ENCODE assay signal across 10 mouse cellular contexts in the genomic region with DNA sequence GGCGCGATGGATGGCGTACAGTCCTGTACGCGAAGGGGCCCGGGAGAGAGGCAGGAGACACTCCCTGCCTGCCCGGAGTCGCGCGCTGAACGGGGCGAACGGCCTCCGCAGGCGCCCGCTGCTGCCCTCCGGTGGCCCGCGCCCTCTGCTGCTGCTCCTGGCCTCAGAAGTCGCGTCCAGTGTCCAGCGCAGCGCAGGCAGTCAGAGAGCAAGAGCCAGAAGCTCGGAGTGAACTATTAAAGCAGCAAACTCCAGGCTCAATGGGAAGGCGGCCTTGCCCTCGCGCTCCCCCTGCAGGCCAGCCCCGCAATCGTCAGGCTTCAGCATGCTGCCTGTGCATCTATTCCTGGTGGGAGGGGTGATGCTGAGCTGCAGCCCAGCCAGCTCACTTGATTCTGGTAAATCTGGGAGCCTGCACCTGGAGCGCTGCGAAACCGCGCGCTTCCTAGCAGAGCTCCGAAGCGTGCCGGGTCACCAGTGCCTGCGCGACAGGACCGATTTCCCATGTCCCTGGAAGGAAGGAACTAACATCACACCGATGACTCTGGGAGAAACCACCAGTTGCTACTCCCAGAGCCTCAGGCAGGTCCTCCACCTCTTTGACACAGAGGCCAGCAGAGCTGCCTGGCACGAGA. TPM values are rescaled to one million over a fixed set of nuclear protein-coding genes. Genes with fewer than 3 reads are reported as not detected.
DNase-seq lines count a peak whose midpoint lies in the region; ATAC-seq and TF ChIP-seq lines count a peak whose summit lies in the region.
"Not testable (repeated sequence)": the region's sequence is repeated elsewhere in the genome, so short reads cannot be mapped to it uniquely, and the experiment has no call there.
"Had no signal": no experiment of that assay in that cellular context is flagged by ENCODE, and none has a peak within 500 bp of the region (broad histone marks: within the 10 kb centered on the region; RNA-seq: fewer than 3 reads in every experiment).

No protein-coding gene starts in this region.

- H3K27ac ChIP-seq in MEL (ENCODE audit: control insufficient read depth, low read depth, low read length); forebrain, postnatal 0 days (ENCODE audit: low read depth, low read length); liver, embryonic 15.5 days (replicated peaks): not testable (repeated sequence)
- peak overlapping the region; percentile 54 for H3K27ac ChIP-seq in kidney, postnatal 0 days

- peak overlapping the region in 1 of 2 experiments; percentile 23; a peak in 1 of 4 replicates for H3K4me3 ChIP-seq in MEL (ENCODE audit: control insufficient read depth in 1 of 2, insufficient read depth in 1 of 2, low read depth in 2 of 2, low read length in 2 of 2)
- peak overlapping the region; percentile 23 for H3K4me3 ChIP-seq in forebrain, postnatal 0 days (ENCODE audit: low read depth, low read length)
- not testable (repeated sequence) for H3K4me3 ChIP-seq in kidney, postnatal 0 days (replicated peaks; ENCODE audit: low read depth, low read length)
- H3K4me3 ChIP-seq in liver, embryonic 15.5 days (replicated peaks), result peak overlapping the region; percentile 48

- not testable (repeated sequence) for TF ChIP-seq RAD21 in MEL (IDR thresholded peaks at IDR 0.05; ENCODE audit: low read depth, low read length)

- not testable (repeated sequence) for ATAC-seq in forebrain, postnatal 0 days; kidney, postnatal 0 days (replicated peaks; ENCODE audit: low FRiP score, low read depth); liver, embryonic 15.5 days (ENCODE audit: insufficient read depth)
- ATAC-seq in monocyte, adult 5-6 weeks (replicated peaks; ENCODE audit: insufficient number of reproducible peaks, low FRiP score, low TSS enrichment, poor library complexity, severe bottlenecking), result 0 out of 2 replicates have a peak, but pooled peaks have one; percentile 68

- TF ChIP-seq EP300 in MEL (IDR thresholded peaks at IDR 0.05; ENCODE audit: low read depth in 1 of 2, low read length in 2 of 2), result not testable (repeated sequence)

- H3K9me3 ChIP-seq in MEL (replicated peaks; ENCODE audit: insufficient read depth, low read length); forebrain, postnatal 0 days (ENCODE audit: low read length); kidney, postnatal 0 days (replicated peaks; ENCODE audit: low read length); liver, embryonic 15.5 days (replicated peaks): not testable (repeated sequence)

- H3K4me2 ChIP-seq in forebrain, postnatal 0 days (ENCODE audit: low read depth), result peak overlapping the region; percentile 56
- peak overlapping the region; percentile 25; the same call in 1 of the 2 replicates for H3K4me2 ChIP-seq in kidney, postnatal 0 days (ENCODE audit: low read length)
- peak overlapping the region; percentile 65 for H3K4me2 ChIP-seq in liver, embryonic 15.5 days

- 3% methylated on average over 26 of the region's 42 CpGs for WGBS in forebrain, postnatal 0 days
- 2% methylated on average over 22 of the region's 42 CpGs for WGBS in kidney, postnatal 0 days
- WGBS in liver, embryonic 15.5 days (ENCODE audit: insufficient replicate concordance), result 2% methylated on average over 38 of the region's 42 CpGs

- not testable (repeated sequence) for H3K79me2 ChIP-seq in MEL (ENCODE audit: control insufficient read depth, insufficient read depth, low read length, poor library complexity)

- intact Hi-C loops in heart, postnatal 14 days (cut with DNase I), result not testable (repeated sequence)

- not testable (repeated sequence) for H3K36me3 ChIP-seq in MEL (ENCODE audit: control insufficient read depth in 1 of 2, insufficient read depth in 2 of 2, low read length in 2 of 2); forebrain, postnatal 0 days (ENCODE audit: insufficient read depth); kidney, postnatal 0 days (ENCODE audit: insufficient read depth, low read length); liver, embryonic 15.5 days (replicated peaks); splenic B cell, adult 2 months (ENCODE audit: control insufficient read depth, insufficient read depth, low read length, poor library complexity, severe bottlenecking)

- H3K4me1 ChIP-seq in MEL (ENCODE audit: control insufficient read depth in 1 of 2, insufficient read depth in 2 of 2, low read length in 2 of 2); forebrain, postnatal 0 days (ENCODE audit: insufficient read depth); kidney, postnatal 0 days (replicated peaks; ENCODE audit: insufficient read depth, low read length); liver, embryonic 15.5 days (replicated peaks): not testable (repeated sequence)

- peak; percentile 37 for DNase-seq in MEL (ENCODE audit: low read depth, low spot score)
- peak; percentile 68 for DNase-seq in cerebellum, adult 9-11 months
- peak; percentile 32 for DNase-seq in forebrain, postnatal 0 days
- peak; percentile 55 to 59 for DNase-seq in heart, postnatal 14 days
- peak; percentile 90 for DNase-seq in kidney, postnatal 0 days (ENCODE audit: low spot score)
- peak; percentile 68 for DNase-seq in splenic B cell, adult 2 months (ENCODE audit: low read depth, low spot score)

- not testable (repeated sequence) for H3K27me3 ChIP-seq in MEL (ENCODE audit: control insufficient read depth in 1 of 2, insufficient read depth in 2 of 2, low read length in 2 of 2); forebrain, postnatal 0 days (ENCODE audit: insufficient read depth, low read length); kidney, postnatal 0 days (ENCODE audit: insufficient read depth, low read length); liver, embryonic 15.5 days; splenic B cell, adult 2 months (ENCODE audit: control insufficient read depth, insufficient read depth, low read length, poor library complexity, severe bottlenecking)

- not testable (repeated sequence) for TF ChIP-seq POLR2A in MEL (IDR thresholded peaks at IDR 0.05; ENCODE audit: control insufficient read depth in 1 of 2, insufficient read depth in 1 of 2, low read depth in 1 of 2, low read length in 2 of 2, poor library complexity in 1 of 2)

- H3K9ac ChIP-seq in MEL (ENCODE audit: control insufficient read depth, low read depth, low read length, poor library complexity, severe bottlenecking), result peak overlapping the region; percentile 45; the same call in 1 of the 2 replicates
- not testable (repeated sequence) for H3K9ac ChIP-seq in forebrain, postnatal 0 days; kidney, postnatal 0 days (ENCODE audit: low read depth, low read length); liver, embryonic 15.5 days

- TF ChIP-seq CTCF in MEL (IDR thresholded peaks at IDR 0.05 in 2 of 3, conservative IDR thresholded peaks at IDR 0.05 in 1 of 3; ENCODE audit: control insufficient read depth in 1 of 3, insufficient read depth in 1 of 3, low read depth in 2 of 3, low read length in 3 of 3, poor library complexity in 1 of 3, severe bottlenecking in 1 of 3), result not testable (repeated sequence)
- TF ChIP-seq CTCF in forebrain, postnatal 0 days (IDR thresholded peaks at IDR 0.05; ENCODE audit: low read depth), result peak; percentile 64
- peak; percentile 72 for TF ChIP-seq CTCF in kidney, postnatal 0 days (IDR thresholded peaks at IDR 0.05; ENCODE audit: low read depth)

RNA-seq across cellular contexts. Expression of a gene that starts 3.6 kb away (rescaled TPM):
- not detected in 2 replicates for total RNA-seq in MEL (2012; rRNA removed)
- not detected for polyA plus RNA-seq in MEL (2012; ENCODE audit: insufficient read depth in 1 of 2, insufficient read length in 2 of 2, low read depth in 1 of 2, low replicate concordance in 2 of 2, missing spikeins in 1 of 2)
- total RNA-seq in forebrain, postnatal 0 days (2014; rRNA removed), result not detected in 2 replicates
- polyA plus RNA-seq in forebrain, postnatal 0 days (2015; fragmentation: Nextera tagmentation; extraction: Ambion mirVana), result not detected in 2 replicates
- total RNA-seq in heart, postnatal 14 days (2021), result not detected
- 0.49 and 0.71 TPM in 2 replicates for polyA plus RNA-seq in kidney, postnatal 0 days (2015; fragmentation: Nextera tagmentation; extraction: Ambion mirVana)
- not detected in 2 replicates for polyA plus RNA-seq in liver, embryonic 15.5 days (2015; fragmentation: Nextera tagmentation; extraction: Ambion mirVana)
- total RNA-seq in monocyte, adult 5-6 weeks (2017), result not detected in 3 replicates
- total RNA-seq: gastrocnemius, postnatal 4 days had no signal
- polyA plus RNA-seq: Patski had no signal

RNA-seq across cellular contexts. Expression of a gene that starts 8.8 kb away (rescaled TPM):
- not detected in 2 replicates for total RNA-seq in MEL (2012; rRNA removed)
- polyA plus RNA-seq in MEL (2012; ENCODE audit: insufficient read depth in 1 of 2, insufficient read length in 2 of 2, low read depth in 1 of 2, low replicate concordance in 2 of 2, missing spikeins in 1 of 2), result not detected
- not detected in 2 replicates for total RNA-seq in forebrain, postnatal 0 days (2014; rRNA removed)
- not detected in 2 replicates for polyA plus RNA-seq in forebrain, postnatal 0 days (2015; fragmentation: Nextera tagmentation; extraction: Ambion mirVana)
- total RNA-seq in heart, postnatal 14 days (2021), result not detected
- 0.29 TPM in 1 of 2 replicates, not detected in the other for polyA plus RNA-seq in kidney, postnatal 0 days (2015; fragmentation: Nextera tagmentation; extraction: Ambion mirVana)
- polyA plus RNA-seq in liver, embryonic 15.5 days (2015; fragmentation: Nextera tagmentation; extraction: Ambion mirVana), result not detected in 2 replicates
- total RNA-seq in monocyte, adult 5-6 weeks (2017), result not detected in 3 replicates
- total RNA-seq: gastrocnemius, postnatal 4 days had no signal
- polyA plus RNA-seq: Patski had no signal

RNA-seq across cellular contexts. Expression of a gene that starts 10.1 kb away (rescaled TPM):
- not detected in 2 replicates for total RNA-seq in MEL (2012; rRNA removed)
- under 1 TPM in 1 of 2 experiments, not detected in 1; 0.29 TPM for polyA plus RNA-seq in MEL (2012; ENCODE audit: insufficient read depth in 1 of 2, insufficient read length in 2 of 2, low read depth in 1 of 2, low replicate concordance in 2 of 2, missing spikeins in 1 of 2)
- total RNA-seq in forebrain, postnatal 0 days (2014; rRNA removed), result not detected in 2 replicates
- polyA plus RNA-seq in forebrain, postnatal 0 days (2015; fragmentation: Nextera tagmentation; extraction: Ambion mirVana), result not detected in 2 replicates
- not detected for total RNA-seq in heart, postnatal 14 days (2021)
- polyA plus RNA-seq in kidney, postnatal 0 days (2015; fragmentation: Nextera tagmentation; extraction: Ambion mirVana), result 0.49 TPM in 1 of 2 replicates, not detected in the other
- polyA plus RNA-seq in liver, embryonic 15.5 days (2015; fragmentation: Nextera tagmentation; extraction: Ambion mirVana), result not detected in 2 replicates
- not detected in 3 replicates for total RNA-seq in monocyte, adult 5-6 weeks (2017)
- total RNA-seq: gastrocnemius, postnatal 4 days had no signal

RNA-seq across cellular contexts. Expression of a gene that starts 13.2 kb away (rescaled TPM):
- total RNA-seq in MEL (2012; rRNA removed), result not detected in 2 replicates
- not detected for polyA plus RNA-seq in MEL (2012; ENCODE audit: insufficient read depth in 1 of 2, insufficient read length in 2 of 2, low read depth in 1 of 2, low replicate concordance in 2 of 2, missing spikeins in 1 of 2)
- not detected in 2 replicates for total RNA-seq in forebrain, postnatal 0 days (2014; rRNA removed)
- polyA plus RNA-seq in forebrain, postnatal 0 days (2015; fragmentation: Nextera tagmentation; extraction: Ambion mirVana), result not detected in 2 replicates
- total RNA-seq in heart, postnatal 14 days (2021), result not detected
- not detected in 2 replicates for polyA plus RNA-seq in kidney, postnatal 0 days (2015; fragmentation: Nextera tagmentation; extraction: Ambion mirVana)
- polyA plus RNA-seq in liver, embryonic 15.5 days (2015; fragmentation: Nextera tagmentation; extraction: Ambion mirVana), result not detected in 2 replicates
- not detected in 3 replicates for total RNA-seq in monocyte, adult 5-6 weeks (2017)
- total RNA-seq: gastrocnemius, postnatal 4 days had no signal
- polyA plus RNA-seq: Patski had no signal

RNA-seq across cellular contexts. Expression of a gene that starts 16.1 kb away (rescaled TPM):
- not detected in 2 replicates for total RNA-seq in MEL (2012; rRNA removed)
- not detected for polyA plus RNA-seq in MEL (2012; ENCODE audit: insufficient read depth in 1 of 2, insufficient read length in 2 of 2, low read depth in 1 of 2, low replicate concordance in 2 of 2, missing spikeins in 1 of 2)
- total RNA-seq in forebrain, postnatal 0 days (2014; rRNA removed), result not detected in 2 replicates
- not detected in 2 replicates for polyA plus RNA-seq in forebrain, postnatal 0 days (2015; fragmentation: Nextera tagmentation; extraction: Ambion mirVana)
- total RNA-seq in heart, postnatal 14 days (2021), result not detected
- not detected in 2 replicates for polyA plus RNA-seq in kidney, postnatal 0 days (2015; fragmentation: Nextera tagmentation; extraction: Ambion mirVana)
- not detected in 2 replicates for polyA plus RNA-seq in liver, embryonic 15.5 days (2015; fragmentation: Nextera tagmentation; extraction: Ambion mirVana)
- total RNA-seq in monocyte, adult 5-6 weeks (2017), result not detected in 3 replicates
- total RNA-seq: gastrocnemius, postnatal 4 days had no signal
- polyA plus RNA-seq: Patski had no signal

Comparison
In these comparisons a context has a peak if more than half of its experiments do, and no peak if none do; other contexts are left out.
1. DNase-seq: peak in every context shown above with its lines; median percentile 90 in kidney, postnatal 0 days; 68 in cerebellum, adult 9-11 months; 68 in splenic B cell, adult 2 months; 57 in heart, postnatal 14 days; 37 in MEL; 32 in forebrain, postnatal 0 days.